Mouse (Mus musculus): Measurements from ENCODE around the gene Mthfd2l.
A peak's percentile ranks its signal among the peaks of the same experiment; 100 is the strongest.

Mthfd2l gene

DNA sequence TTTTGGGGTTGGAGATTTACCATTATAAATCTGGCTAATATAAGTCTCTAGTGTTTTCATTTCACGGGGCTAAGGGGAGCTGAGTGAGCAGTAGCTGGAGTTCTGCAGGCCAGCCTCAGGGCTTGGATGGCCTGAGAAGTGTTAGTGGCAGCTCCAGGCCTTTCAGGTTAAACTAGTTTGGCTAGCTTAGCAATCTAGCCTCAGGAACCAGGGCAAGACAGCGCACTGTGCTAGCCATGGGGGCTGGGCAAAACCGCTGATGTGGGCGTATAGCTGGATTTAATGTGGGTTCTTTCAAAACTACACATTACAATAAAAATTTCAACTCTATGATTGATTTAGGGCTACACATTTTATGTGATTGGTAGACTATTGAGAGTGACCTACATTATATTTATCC, 8.0 kb upstream of the Mthfd2l start:
- H3K9me3 ChIP-seq (ENCODE audit: low read length): peaks cover 26% of the 10 kb centered on the region

DNA sequence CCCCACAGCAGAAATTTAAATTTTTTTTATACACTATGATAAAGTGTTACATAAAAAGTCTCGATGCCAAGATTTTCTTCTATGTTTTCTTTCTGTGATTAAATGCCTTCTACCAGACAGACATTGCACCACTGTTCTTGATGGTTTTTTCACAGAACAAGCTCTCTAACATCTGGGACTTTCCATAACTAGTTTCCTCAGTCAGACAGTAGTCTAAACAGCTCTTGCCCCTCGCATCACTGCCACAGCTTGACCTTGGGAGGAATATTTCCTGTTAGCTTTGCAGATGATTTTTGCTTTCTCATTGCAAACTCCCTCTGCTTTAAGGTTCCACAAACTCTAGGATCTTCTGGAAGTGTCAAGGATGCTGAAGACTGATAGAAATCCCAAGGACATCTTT, 371 bp upstream of the Mthfd2l start:
- Histone ChIP-seq H3K9me3 (ENCODE audit: low read length) (no peaks in the 10 kb centered on the region), H3K27me3 (ENCODE audit: insufficient read depth, low read length) (peaks cover 13% of the 10 kb centered on the region), H3K4me3 (replicated peaks; ENCODE audit: low read length) (peak overlapping the region; percentile 75), H3K36me3 (ENCODE audit: insufficient read depth, low read length) (no peaks in the 10 kb centered on the region), H3K4me1 (replicated peaks; ENCODE audit: low read depth, low read length) (peaks cover 6% of the 10 kb centered on the region)
- TF ChIP-seq CTCF (conservative IDR thresholded peaks at IDR 0.05; ENCODE audit: low read length) (no peak), POU5F1 (IDR thresholded peaks at IDR 0.05; ENCODE audit: borderline replicate concordance, low read length) (no peak), NANOG (IDR thresholded peaks at IDR 0.05; ENCODE audit: borderline replicate concordance, low read length) (no peak)

More for the DNA sequence above, 8.0 kb upstream of the Mthfd2l start:
- no peak for TF ChIP-seq CTCF (conservative IDR thresholded peaks at IDR 0.05; ENCODE audit: low read length)
- TF ChIP-seq POU5F1 (IDR thresholded peaks at IDR 0.05; ENCODE audit: borderline replicate concordance, low read length): no peak
- Histone ChIP-seq H3K36me3 (ENCODE audit: insufficient read depth, low read length) (no peaks in the 10 kb centered on the region), H3K4me3 (replicated peaks; ENCODE audit: low read length) (no peak overlapping the region), H3K27me3 (ENCODE audit: insufficient read depth, low read length) (no peaks in the 10 kb centered on the region), H3K4me1 (replicated peaks; ENCODE audit: low read depth, low read length) (no peaks in the 10 kb centered on the region)

DNA sequence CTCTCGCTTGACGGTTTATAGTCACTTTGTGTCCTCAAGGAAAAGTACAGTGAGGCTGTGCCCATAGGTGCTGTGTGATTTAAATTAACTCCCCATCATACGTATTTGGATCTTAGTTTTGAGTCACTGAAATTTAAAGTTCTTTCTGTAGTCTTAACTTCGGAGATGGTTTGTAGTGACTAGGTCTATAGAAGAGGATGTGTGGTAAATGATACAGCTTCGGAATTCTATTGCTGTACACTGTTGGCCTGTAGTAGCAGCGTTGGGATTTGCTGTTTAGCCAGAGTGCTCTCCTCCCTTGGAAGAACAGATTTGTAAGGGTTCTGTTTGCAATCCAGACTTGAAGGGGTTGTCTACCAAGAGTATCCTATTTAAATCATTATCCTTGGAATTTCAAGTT, 994 bp downstream of the Mthfd2l start:
- H3K36me3 ChIP-seq (ENCODE audit: insufficient read depth, low read length): no peaks in the 10 kb centered on the region
- peaks cover 13% of the 10 kb centered on the region for H3K27me3 ChIP-seq (ENCODE audit: insufficient read depth, low read length)
- peak overlapping the region; percentile 75 for H3K4me3 ChIP-seq (replicated peaks; ENCODE audit: low read length)
- TF ChIP-seq NANOG (IDR thresholded peaks at IDR 0.05; ENCODE audit: borderline replicate concordance, low read length): no peak
- TF ChIP-seq CTCF (conservative IDR thresholded peaks at IDR 0.05; ENCODE audit: low read length): no peak
- no peak for TF ChIP-seq POU5F1 (IDR thresholded peaks at IDR 0.05; ENCODE audit: borderline replicate concordance, low read length)
- no peaks in the 10 kb centered on the region for H3K9me3 ChIP-seq (ENCODE audit: low read length)
- peaks cover 6% of the 10 kb centered on the region for H3K4me1 ChIP-seq (replicated peaks; ENCODE audit: low read depth, low read length)

DNA sequence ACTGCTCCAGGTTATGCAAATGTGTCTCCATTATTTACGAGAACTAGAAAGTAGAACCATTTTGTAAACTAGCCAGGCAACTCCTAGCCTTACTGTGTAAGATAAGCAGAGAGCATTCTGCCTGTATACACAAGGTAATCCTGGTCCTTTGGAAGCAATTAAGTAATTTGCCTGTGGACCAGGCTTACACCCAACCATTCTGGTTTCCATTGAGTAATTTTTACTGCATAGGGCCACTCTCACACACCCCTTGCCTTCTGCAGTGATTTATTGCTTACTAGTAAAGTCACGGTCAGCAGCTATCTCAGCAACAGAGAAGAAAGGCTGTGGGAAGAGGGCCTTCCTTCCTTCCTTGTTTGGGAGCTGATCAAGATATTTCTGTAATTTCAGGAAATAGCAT, 5.8 kb downstream of the Mthfd2l start:
- no peak overlapping the region for H3K4me3 ChIP-seq (replicated peaks; ENCODE audit: low read length)
- H3K36me3 ChIP-seq (ENCODE audit: insufficient read depth, low read length): no peaks in the 10 kb centered on the region
- no peaks in the 10 kb centered on the region for H3K9me3 ChIP-seq (ENCODE audit: low read length)
- no peaks in the 10 kb centered on the region; the same call in 1 of the 2 replicates for H3K4me1 ChIP-seq (replicated peaks; ENCODE audit: low read depth, low read length)
- TF ChIP-seq NANOG (IDR thresholded peaks at IDR 0.05; ENCODE audit: borderline replicate concordance, low read length): no peak
- TF ChIP-seq CTCF (conservative IDR thresholded peaks at IDR 0.05; ENCODE audit: low read length): no peak
- no peak for TF ChIP-seq POU5F1 (IDR thresholded peaks at IDR 0.05; ENCODE audit: borderline replicate concordance, low read length)
- peaks cover 9% of the 10 kb centered on the region for H3K27me3 ChIP-seq (ENCODE audit: insufficient read depth, low read length)

GRCm38 (mm10) chr5:90945453-90945852, 14.5 kb downstream of the Mthfd2l start:
- no peaks in the 10 kb centered on the region for H3K27me3 ChIP-seq (ENCODE audit: insufficient read depth, low read length)
- no peaks in the 10 kb centered on the region for H3K4me1 ChIP-seq (replicated peaks; ENCODE audit: low read depth, low read length)
- H3K4me3 ChIP-seq (replicated peaks; ENCODE audit: low read length): no peak overlapping the region
- TF ChIP-seq POU5F1 (IDR thresholded peaks at IDR 0.05; ENCODE audit: borderline replicate concordance, low read length) (no peak), NANOG (IDR thresholded peaks at IDR 0.05; ENCODE audit: borderline replicate concordance, low read length) (no peak), CTCF (conservative IDR thresholded peaks at IDR 0.05; ENCODE audit: low read length) (no peak)
- no peaks in the 10 kb centered on the region for H3K36me3 ChIP-seq (ENCODE audit: insufficient read depth, low read length)
- H3K9me3 ChIP-seq (ENCODE audit: low read length): no peaks in the 10 kb centered on the region

- Histone ChIP-seq H3K4me3 (replicated peaks; ENCODE audit: low read length) (no peak overlapping the region), H3K9me3 (ENCODE audit: low read length) (no peaks in the 10 kb centered on the region), H3K27me3 (ENCODE audit: insufficient read depth, low read length) (no peaks in the 10 kb centered on the region), H3K36me3 (ENCODE audit: insufficient read depth, low read length) (no peaks in the 10 kb centered on the region), H3K4me1 (replicated peaks; ENCODE audit: low read depth, low read length) (no peaks in the 10 kb centered on the region)
- TF ChIP-seq NANOG (IDR thresholded peaks at IDR 0.05; ENCODE audit: borderline replicate concordance, low read length): no peak
- no peak for TF ChIP-seq POU5F1 (IDR thresholded peaks at IDR 0.05; ENCODE audit: borderline replicate concordance, low read length)
- TF ChIP-seq CTCF (conservative IDR thresholded peaks at IDR 0.05; ENCODE audit: low read length): no peak
Measured at GRCm38 (mm10) chr5:90949499-90949898, 18.6 kb downstream of the Mthfd2l start.

GRCm38 (mm10) chr5:90951475-90951874, 20.6 kb downstream of the Mthfd2l start:
- Histone ChIP-seq H3K36me3 (ENCODE audit: insufficient read depth, low read length) (no peaks in the 10 kb centered on the region), H3K27me3 (ENCODE audit: insufficient read depth, low read length) (no peaks in the 10 kb centered on the region), H3K4me3 (replicated peaks; ENCODE audit: low read length) (no peak overlapping the region), H3K4me1 (replicated peaks; ENCODE audit: low read depth, low read length) (no peaks in the 10 kb centered on the region), H3K9me3 (ENCODE audit: low read length) (no peaks in the 10 kb centered on the region)
- TF ChIP-seq CTCF (conservative IDR thresholded peaks at IDR 0.05; ENCODE audit: low read length) (peak; percentile 60), NANOG (IDR thresholded peaks at IDR 0.05; ENCODE audit: borderline replicate concordance, low read length) (no peak), POU5F1 (IDR thresholded peaks at IDR 0.05; ENCODE audit: borderline replicate concordance, low read length) (no peak)

DNA sequence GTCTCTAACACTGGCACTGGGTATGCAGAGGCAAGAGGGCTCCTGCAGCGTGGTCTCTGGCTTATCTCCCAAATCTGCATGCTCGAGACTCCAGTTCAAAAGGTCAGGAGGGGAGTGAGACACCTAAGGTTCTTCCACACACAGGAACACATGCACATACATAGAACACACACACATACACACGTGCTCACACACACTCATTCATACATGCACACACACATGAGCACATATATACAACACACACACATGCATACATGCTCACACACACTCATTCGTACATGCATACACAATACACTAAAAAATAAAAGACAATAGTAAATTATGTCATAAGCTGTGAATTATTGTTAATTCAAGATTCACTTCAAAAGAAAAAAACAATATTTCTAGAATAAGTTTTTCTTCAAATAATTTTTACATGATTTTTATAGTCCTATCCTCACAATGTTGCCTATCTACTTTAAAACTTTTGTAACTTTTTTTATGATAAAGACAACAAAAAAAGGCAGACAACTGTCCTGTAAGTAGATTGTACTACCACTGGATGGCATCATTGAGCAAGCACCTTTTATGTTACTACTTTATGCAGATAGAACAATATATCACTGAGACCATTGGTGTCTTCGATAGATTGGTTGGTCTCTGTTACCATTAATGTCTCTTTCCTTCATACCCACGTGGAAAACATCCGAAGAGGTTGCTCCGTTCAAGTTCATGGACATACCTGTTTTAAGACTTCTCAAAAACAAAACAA, 22.0 kb downstream of the Mthfd2l start:
- H3K4me1 ChIP-seq (replicated peaks; ENCODE audit: low read depth, low read length): no peaks in the 10 kb centered on the region
- no peak overlapping the region for H3K4me3 ChIP-seq (replicated peaks; ENCODE audit: low read length)
- no peaks in the 10 kb centered on the region for H3K27me3 ChIP-seq (ENCODE audit: insufficient read depth, low read length)
- H3K9me3 ChIP-seq (ENCODE audit: low read length): no peaks in the 10 kb centered on the region
- TF ChIP-seq CTCF (conservative IDR thresholded peaks at IDR 0.05; ENCODE audit: low read length): peak; percentile 20; the same call in 1 of the 2 replicates
- TF ChIP-seq POU5F1 (IDR thresholded peaks at IDR 0.05; ENCODE audit: borderline replicate concordance, low read length): no peak
- H3K36me3 ChIP-seq (ENCODE audit: insufficient read depth, low read length): no peaks in the 10 kb centered on the region

- Histone ChIP-seq H3K36me3 (ENCODE audit: insufficient read depth, low read length) (no peaks in the 10 kb centered on the region), H3K4me3 (replicated peaks; ENCODE audit: low read length) (no peak overlapping the region), H3K4me1 (replicated peaks; ENCODE audit: low read depth, low read length) (no peaks in the 10 kb centered on the region), H3K9me3 (ENCODE audit: low read length) (no peaks in the 10 kb centered on the region), H3K27me3 (ENCODE audit: insufficient read depth, low read length) (no peaks in the 10 kb centered on the region)
- TF ChIP-seq CTCF (conservative IDR thresholded peaks at IDR 0.05; ENCODE audit: low read length) (peak; percentile 72), POU5F1 (IDR thresholded peaks at IDR 0.05; ENCODE audit: borderline replicate concordance, low read length) (no peak)
Measured at GRCm38 (mm10) chr5:90964316-90964715, 33.4 kb downstream of the Mthfd2l start.

Data from E14TG2a.4 (cell line).